Mouse (Mus musculus) hindbrain, embryonic 14.5 days (tissue): Measurements from ENCODE around the gene Gngt1. TPM values are rescaled to one million over a fixed set of nuclear protein-coding genes. Genes with fewer than 3 reads are reported as not detected.

Source experiments
- ATAC-seq: fragments of 200-750 bp; cut with Nextera tagmentation; 2 replicates; pipeline ENCODE4 v1.8.0; 2017; ENCODE audit warnings: moderate number of reproducible peaks, mild to moderate bottlenecking, moderate TSS enrichment, moderate library complexity; ENCODE audit not compliant: low FRiP score
- DNase-seq: peaks from one replicate; pipeline ENCODE4 v3.0.0-alpha.2; 2015; ENCODE audit warnings: low spot score
- H3K27ac ChIP-seq: fragments of 300-500 bp; sonication (generic); 2 replicates; pipeline ENCODE4 v1.5.1; 2014; ENCODE audit warnings: mild to moderate bottlenecking, moderate library complexity
- H3K27me3 ChIP-seq: fragments of 300-500 bp; sonication (generic); 2 replicates; pipeline ENCODE4 v1.6.1; 2014; ENCODE audit warnings: mild to moderate bottlenecking, low read length, mixed read lengths; ENCODE audit not compliant: control insufficient read depth, insufficient read depth
- H3K36me3 ChIP-seq: fragments of 300-500 bp; sonication (generic); replicated peaks from 2 replicates; pipeline ENCODE4 v1.6.1; 2014; ENCODE audit not compliant: control insufficient read depth, insufficient read depth
- H3K4me1 ChIP-seq: fragments of 300-500 bp; sonication (generic); replicated peaks from 2 replicates; pipeline ENCODE4 v1.6.1; 2014; ENCODE audit warnings: antibody characterized with exemption, low read length, mixed read lengths; ENCODE audit not compliant: control insufficient read depth, insufficient read depth
- H3K4me2 ChIP-seq: fragments of 300-500 bp; sonication (generic); replicated peaks from 2 replicates; pipeline ENCODE4 v1.6.1; 2014; ENCODE audit warnings: mild to moderate bottlenecking, moderate library complexity
- H3K4me3 ChIP-seq: fragments of 300-500 bp; sonication (generic); replicated peaks from 2 replicates; pipeline ENCODE4 v1.5.1; 2014; ENCODE audit warnings: mild to moderate bottlenecking, low read length
- H3K9ac ChIP-seq: fragments of 300-500 bp; sonication (generic); 2 replicates; pipeline ENCODE4 v1.6.1; 2014
- H3K9me3 ChIP-seq: fragments of 300-500 bp; sonication (generic); 2 replicates; pipeline ENCODE4 v1.6.1; 2016; ENCODE audit warnings: low read length; ENCODE audit not compliant: control insufficient read depth
- WGBS: fragments of 180-500 bp; shearing (Covaris S2); extraction: QIAGEN DNeasy Blood & Tissue Kit; methylation state at CpG from one replicate; pipeline ENCODE4 v1.1.7; 2014; 5-methylcytosine and 5-hydroxymethylcytosine counted together
- polyA plus RNA-seq: library from polyadenylated mRNA; unstranded; fragments of >200 nt; fragmentation: Nextera tagmentation; extraction: Ambion mirVana; gene quantifications from 2 replicates; pipeline ENCODE4 v1.2.1, GENCODE M21; 2014

Gngt1 gene
- polyA plus RNA-seq, 1 experiment from 2014 or later: not detected

GRCm38 (mm10) chr6:4003445-4003844 is 9.9 kb downstream of the Gngt1 start:
- Histone ChIP-seq H3K4me2 (peak overlapping the region; percentile 41; the same call in 1 of the 2 replicates), H3K9ac (no peak overlapping the region), H3K27ac (peak overlapping the region; percentile 6; the same call in 1 of the 2 replicates), H3K9me3 (no peaks in the 10 kb centered on the region), H3K36me3 (no peaks in the 10 kb centered on the region), H3K27me3 (no peaks in the 10 kb centered on the region), H3K4me3 (peak overlapping the region; percentile 28; the same call in 1 of the 2 replicates), H3K4me1 (no peaks in the 10 kb centered on the region)
- ATAC-seq (no peak), DNase-seq (no peak)
- 59% methylated on average over 4 of the region's 4 CpGs for WGBS

- no peaks in the 10 kb centered on the region for H3K36me3 ChIP-seq
- no peaks in the 10 kb centered on the region for H3K9me3 ChIP-seq
- no peaks in the 10 kb centered on the region for H3K4me1 ChIP-seq
- 3% methylated on average over 19 of the region's 19 CpGs for WGBS
- H3K27ac ChIP-seq: peak within 1 kb of the TSS; percentile 6; the same call in 1 of the 2 replicates
- ATAC-seq (peak; percentile 81), DNase-seq (no peak)
- peak within 1 kb of the TSS; percentile 28 for H3K4me3 ChIP-seq
- peak within 1 kb of the TSS; percentile 49 for H3K9ac ChIP-seq
- no peaks in the 10 kb centered on the region for H3K27me3 ChIP-seq
- peak within 1 kb of the TSS; percentile 41 for H3K4me2 ChIP-seq
Measured at GRCm38 (mm10) chr6:4003890-4004306, 10.3 kb downstream of the Gngt1 start, which contains the start of gene Gng11. Gene Gng11 (plus strand): TSS chr6:4003904.

GRCm38 (mm10) chr6:4004808-4005207 is 11.2 kb downstream of the Gngt1 start:
- H3K36me3 ChIP-seq: no peaks in the 10 kb centered on the region
- 71% methylated on average over 2 of the region's 2 CpGs for WGBS
- H3K9ac ChIP-seq: no peak overlapping the region
- ATAC-seq (no peak), DNase-seq (no peak)
- H3K4me2 ChIP-seq: peak overlapping the region; percentile 41; the same call in 1 of the 2 replicates
- no peaks in the 10 kb centered on the region for H3K27me3 ChIP-seq
- no peaks in the 10 kb centered on the region for H3K9me3 ChIP-seq
- no peak overlapping the region for H3K27ac ChIP-seq
- no peaks in the 10 kb centered on the region for H3K4me1 ChIP-seq
- peak overlapping the region; percentile 28; the same call in 1 of the 2 replicates for H3K4me3 ChIP-seq

- Histone ChIP-seq H3K9ac (no peak overlapping the region), H3K4me3 (no peak overlapping the region), H3K9me3 (no peaks in the 10 kb centered on the region), H3K27ac (no peak overlapping the region), H3K4me2 (no peak overlapping the region), H3K27me3 (no peaks in the 10 kb centered on the region), H3K4me1 (no peaks in the 10 kb centered on the region), H3K36me3 (no peaks in the 10 kb centered on the region)
- ATAC-seq (no peak), DNase-seq (no peak)
- WGBS: 73% methylated on average over 2 of the region's 2 CpGs
Measured at GRCm38 (mm10) chr6:4008501-4009040, 15.0 kb downstream of the Gngt1 start.

GRCm38 (mm10) chr6:4009548-4009947 is 16.0 kb downstream of the Gngt1 start:
- Histone ChIP-seq H3K27ac (no peak overlapping the region), H3K36me3 (no peaks in the 10 kb centered on the region), H3K27me3 (no peaks in the 10 kb centered on the region), H3K4me1 (no peaks in the 10 kb centered on the region), H3K4me3 (no peak overlapping the region), H3K4me2 (no peak overlapping the region), H3K9me3 (no peaks in the 10 kb centered on the region), H3K9ac (no peak overlapping the region)
- DNase-seq (no peak), ATAC-seq (no peak)

GRCm38 (mm10) chr6:4022645-4023044 is 29.1 kb downstream of the Gngt1 start:
- no peaks in the 10 kb centered on the region for H3K27me3 ChIP-seq
- no peak overlapping the region for H3K27ac ChIP-seq
- WGBS: 26% methylated on average over 1 of the region's 1 CpGs
- H3K4me1 ChIP-seq: no peaks in the 10 kb centered on the region
- H3K9ac ChIP-seq: no peak overlapping the region
- no peaks in the 10 kb centered on the region for H3K36me3 ChIP-seq
- DNase-seq (no peak), ATAC-seq (no peak)
- H3K4me2 ChIP-seq: no peak overlapping the region
- H3K4me3 ChIP-seq: no peak overlapping the region
- no peaks in the 10 kb centered on the region for H3K9me3 ChIP-seq

- H3K9me3 ChIP-seq: no peaks in the 10 kb centered on the region
- H3K36me3 ChIP-seq: no peaks in the 10 kb centered on the region
- ATAC-seq (no peak), DNase-seq (no peak)
- no peaks in the 10 kb centered on the region for H3K4me1 ChIP-seq
- H3K4me3 ChIP-seq: no peak overlapping the region
- H3K4me2 ChIP-seq: no peak overlapping the region
- H3K27ac ChIP-seq: no peak overlapping the region
- H3K9ac ChIP-seq: no peak overlapping the region
- H3K27me3 ChIP-seq: no peaks in the 10 kb centered on the region
- whole genome bisulfite sequencing: 82% methylated on average over 2 of the region's 2 CpGs
Measured at GRCm38 (mm10) chr6:4026367-4026766, 32.8 kb downstream of the Gngt1 start.

- H3K27me3 ChIP-seq: no peaks in the 10 kb centered on the region
Measured at GRCm38 (mm10) chr6:4030956-4031355, 37.4 kb downstream of the Gngt1 start.

GRCm38 (mm10) chr6:4041821-4042220 is 48.2 kb downstream of the Gngt1 start:
- no peak overlapping the region for H3K9ac ChIP-seq
- WGBS: 80% methylated on average over 1 of the region's 1 CpGs
- no peak overlapping the region for H3K27ac ChIP-seq
- ATAC-seq (no peak), DNase-seq (no peak)
- no peak overlapping the region for H3K4me2 ChIP-seq
- no peaks in the 10 kb centered on the region for H3K27me3 ChIP-seq
- no peaks in the 10 kb centered on the region for H3K9me3 ChIP-seq
- H3K4me3 ChIP-seq: no peak overlapping the region
- H3K36me3 ChIP-seq: no peaks in the 10 kb centered on the region
- no peaks in the 10 kb centered on the region for H3K4me1 ChIP-seq

More at GRCm38 (mm10) chr6:4030956-4031355, 37.4 kb downstream of the Gngt1 start:
- Histone ChIP-seq H3K9ac (no peak overlapping the region), H3K36me3 (no peaks in the 10 kb centered on the region), H3K4me3 (no peak overlapping the region), H3K4me1 (no peaks in the 10 kb centered on the region), H3K4me2 (no peak overlapping the region), H3K9me3 (no peaks in the 10 kb centered on the region), H3K27ac (no peak overlapping the region)
- 73% methylated on average over 3 of the region's 3 CpGs for WGBS
- no peak for ATAC-seq
- no peak for DNase-seq
